Mouse (Mus musculus) midbrain, embryonic 11.5 days (tissue): ENCODE data around the gene Clybl. TPM values are rescaled to one million over a fixed set of nuclear protein-coding genes. Genes with fewer than 3 reads are reported as not detected.

ENCODE experiments used
- ATAC-seq: fragments of 200-750 bp; cut with Nextera tagmentation; 2 replicates; pipeline ENCODE4 v1.8.0; 2017; ENCODE audit warnings: moderate TSS enrichment, moderate library complexity; ENCODE audit not compliant: low FRiP score
- DNase-seq: peaks from one replicate; pipeline ENCODE4 v3.0.0; 2015; ENCODE audit warnings: low spot score; ENCODE audit errors: missing footprints
- H3K27ac ChIP-seq: fragments of 300-500 bp; sonication (generic); 2 replicates; pipeline ENCODE4 v1.5.1; 2014; ENCODE audit warnings: low read depth, low read length
- H3K27me3 ChIP-seq: fragments of 300-500 bp; sonication (generic); 2 replicates; pipeline ENCODE4 v1.6.1; 2014; ENCODE audit warnings: mild to moderate bottlenecking, low read length, moderate library complexity, mixed read lengths; ENCODE audit not compliant: control insufficient read depth, insufficient read depth
- H3K36me3 ChIP-seq: fragments of 300-500 bp; sonication (generic); 2 replicates; pipeline ENCODE4 v1.6.1; 2014; ENCODE audit warnings: mild to moderate bottlenecking, low read length, moderate library complexity, mixed read lengths; ENCODE audit not compliant: control insufficient read depth, insufficient read depth
- H3K4me1 ChIP-seq: fragments of 300-500 bp; sonication (generic); 2 replicates; pipeline ENCODE4 v1.6.1; 2014; ENCODE audit warnings: low read length; ENCODE audit not compliant: control insufficient read depth, insufficient read depth
- H3K4me2 ChIP-seq: fragments of 300-500 bp; sonication (generic); 2 replicates; pipeline ENCODE4 v1.6.1; 2014; ENCODE audit warnings: mild to moderate bottlenecking, moderate library complexity
- H3K4me3 ChIP-seq: fragments of 300-500 bp; sonication (generic); 2 replicates; pipeline ENCODE4 v1.5.1; 2014; ENCODE audit warnings: low read depth, low read length
- H3K9ac ChIP-seq: fragments of 300-500 bp; sonication (generic); 2 replicates; pipeline ENCODE4 v1.6.1; 2014; ENCODE audit warnings: low read length
- H3K9me3 ChIP-seq: fragments of 300-500 bp; sonication (generic); 2 replicates; pipeline ENCODE4 v1.6.1; 2016; ENCODE audit warnings: low read length; ENCODE audit not compliant: control insufficient read depth
- WGBS: fragments of 180-500 bp; shearing (Covaris S2); extraction: QIAGEN DNeasy Blood & Tissue Kit; methylation state at CpG from one replicate; pipeline ENCODE4 v1.1.7; 2014; 5-methylcytosine and 5-hydroxymethylcytosine counted together
- polyA plus RNA-seq: library from polyadenylated mRNA; unstranded; fragments of >200 nt; fragmentation: Nextera tagmentation; extraction: Ambion mirVana; gene quantifications from 2 replicates; pipeline ENCODE4 v1.2.1, GENCODE M21; 2014

Gene Clybl
- polyA plus RNA-seq, 1 experiment from 2014 or later: 31.5 TPM

DNA sequence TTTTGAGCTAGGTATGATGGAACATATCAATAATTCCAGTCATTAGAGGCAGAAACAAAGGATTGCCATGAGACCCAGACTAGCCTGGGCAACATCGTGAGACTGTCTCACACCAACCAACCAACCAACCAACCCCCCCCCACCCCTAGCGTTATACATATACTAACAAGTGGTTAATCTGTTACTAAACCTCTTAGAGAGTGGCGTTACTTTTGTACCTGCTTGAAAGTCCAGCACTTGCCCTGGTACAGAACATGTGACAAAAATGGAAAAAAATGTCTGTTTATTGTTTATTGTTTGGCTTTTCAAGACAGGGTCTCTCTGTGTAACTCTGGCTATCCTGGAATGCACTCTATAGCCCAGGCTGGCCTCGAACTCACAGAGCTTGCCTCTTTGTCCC is 35.7 kb downstream of the Clybl start:
- Histone ChIP-seq H3K27ac (no peak overlapping the region), H3K4me2 (no peak overlapping the region), H3K9ac (no peak overlapping the region), H3K36me3 (no peaks in the 10 kb centered on the region), H3K27me3 (no peaks in the 10 kb centered on the region), H3K9me3 (no peaks in the 10 kb centered on the region), H3K4me1 (no peaks in the 10 kb centered on the region), H3K4me3 (no peak overlapping the region)
- DNase-seq (no peak), ATAC-seq (no peak)
- WGBS: 88% methylated on average over 4 of the region's 4 CpGs

DNA sequence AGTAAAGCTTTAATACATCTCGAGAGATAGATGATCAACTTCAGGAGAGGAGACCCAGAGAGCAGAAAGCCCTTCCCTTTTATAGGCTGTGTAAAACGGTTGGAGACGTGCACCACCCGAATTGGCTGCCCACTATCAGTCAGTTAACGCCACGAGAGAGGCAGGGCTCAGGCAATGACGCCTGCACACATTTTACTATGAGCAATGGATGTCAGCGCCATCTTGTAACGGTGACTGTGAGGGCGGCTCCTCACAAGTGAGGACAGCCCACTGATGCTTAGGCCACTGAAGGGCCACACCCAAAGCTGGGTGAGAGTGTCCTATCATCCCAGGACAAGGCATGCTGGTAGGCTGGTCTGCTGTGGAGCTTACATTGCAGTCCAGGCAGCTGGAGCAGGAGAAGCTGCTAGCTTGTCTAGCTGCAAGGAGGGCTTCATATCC is 41.5 kb downstream of the Clybl start:
- H3K9ac ChIP-seq: no peak overlapping the region
- peak; percentile 18; the same call in 1 of the 2 replicates for ATAC-seq
- peaks cover 30% of the 10 kb centered on the region for H3K27me3 ChIP-seq
- WGBS: 75% methylated on average over 10 of the region's 10 CpGs
- H3K4me3 ChIP-seq: no peak overlapping the region
- no peak overlapping the region for H3K27ac ChIP-seq
- no peak overlapping the region for H3K4me2 ChIP-seq
- peaks cover 25% of the 10 kb centered on the region for H3K4me1 ChIP-seq
- no peaks in the 10 kb centered on the region for H3K36me3 ChIP-seq
- no peaks in the 10 kb centered on the region for H3K9me3 ChIP-seq
- DNase-seq: no peak

DNA sequence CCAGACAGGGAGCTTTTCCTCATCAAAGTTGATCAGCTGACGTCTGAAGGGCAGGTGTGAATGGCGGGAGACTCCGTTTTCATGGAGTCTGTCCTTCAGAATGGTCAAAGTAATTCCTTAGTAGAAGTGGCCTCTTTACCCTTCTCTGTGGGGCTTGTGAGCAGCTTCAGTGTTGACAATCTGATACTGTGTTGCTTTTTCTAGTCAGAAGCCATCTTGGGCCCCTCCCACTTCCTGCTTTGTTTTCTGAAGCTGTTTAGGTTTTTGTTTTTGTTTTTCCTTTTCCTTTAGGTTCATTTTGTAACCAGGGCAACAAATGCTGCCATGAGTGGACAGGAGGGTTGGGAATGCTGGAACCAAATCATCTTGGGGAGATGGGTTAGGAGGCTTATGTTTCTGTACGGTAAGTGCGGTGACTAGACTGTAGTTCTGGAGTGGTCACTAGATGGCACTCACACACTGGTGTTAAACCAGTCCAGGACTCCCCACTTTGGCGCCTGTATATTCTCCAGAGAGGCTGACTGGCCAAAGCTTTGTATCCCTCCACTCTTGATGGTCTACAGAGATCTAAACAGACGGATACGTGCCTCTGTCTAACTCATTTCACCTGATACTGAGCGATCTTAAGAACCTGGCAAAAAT is 42.1 kb downstream of the Clybl start:
- Histone ChIP-seq H3K4me1 (peaks cover 25% of the 10 kb centered on the region), H3K27me3 (peaks cover 30% of the 10 kb centered on the region), H3K4me2 (no peak overlapping the region), H3K27ac (no peak overlapping the region), H3K9ac (no peak overlapping the region), H3K4me3 (no peak overlapping the region), H3K36me3 (no peaks in the 10 kb centered on the region), H3K9me3 (no peaks in the 10 kb centered on the region)
- DNase-seq (peak; percentile 98), ATAC-seq (peak; percentile 83)
- WGBS: 27% methylated on average over 9 of the region's 9 CpGs

DNA sequence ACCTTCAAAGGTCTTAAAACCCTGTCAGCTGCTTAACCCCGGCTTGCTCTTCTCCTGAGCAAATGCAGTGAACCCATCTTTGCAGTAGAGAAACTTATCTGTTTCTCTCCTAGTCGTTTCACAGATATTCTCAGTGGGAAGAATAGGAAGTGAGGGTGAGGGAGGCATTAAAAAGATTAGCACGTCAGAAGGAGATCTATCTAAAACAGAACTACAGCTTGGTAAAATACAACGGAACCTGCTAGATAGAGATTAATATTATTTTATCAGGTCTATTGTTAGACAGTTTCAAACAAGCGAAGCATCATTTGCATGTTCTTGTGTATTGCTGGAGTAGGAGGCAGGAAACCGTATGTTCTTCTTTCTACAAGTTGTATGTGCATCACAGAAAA is 42.6 kb downstream of the Clybl start:
- ATAC-seq: no peak
- H3K27me3 ChIP-seq: peaks cover 32% of the 10 kb centered on the region
- no peak overlapping the region for H3K4me3 ChIP-seq
- H3K4me1 ChIP-seq: peaks cover 29% of the 10 kb centered on the region
- 38% methylated on average over 6 of the region's 6 CpGs for WGBS
- H3K36me3 ChIP-seq: no peaks in the 10 kb centered on the region
- no peak overlapping the region for H3K4me2 ChIP-seq
- H3K27ac ChIP-seq: no peak overlapping the region
- no peaks in the 10 kb centered on the region for H3K9me3 ChIP-seq
- H3K9ac ChIP-seq: no peak overlapping the region
- no peak for DNase-seq

DNA sequence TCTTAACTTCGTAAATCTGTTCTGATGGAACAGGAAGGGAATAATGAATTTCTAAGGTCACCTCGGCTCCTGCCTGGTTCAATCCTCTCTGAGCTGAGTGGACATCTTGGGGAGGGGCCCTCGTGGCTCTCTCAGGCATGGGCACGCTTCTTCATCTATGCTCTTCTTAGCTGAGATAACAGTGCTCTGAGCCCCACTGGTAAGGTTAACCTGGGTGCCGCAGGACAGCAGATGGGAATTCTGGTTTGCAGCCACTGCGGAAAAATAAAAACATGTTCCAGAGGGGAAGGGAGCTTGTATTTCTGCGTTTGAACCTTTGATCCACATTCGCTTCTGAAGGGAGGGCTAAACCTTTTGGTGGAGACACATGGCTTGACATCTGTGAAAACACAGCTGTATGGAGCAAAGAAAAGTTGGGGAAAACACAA is 43.0 kb downstream of the Clybl start:
- ATAC-seq (no peak), DNase-seq (peak; percentile 87)
- Histone ChIP-seq H3K27me3 (peaks cover 34% of the 10 kb centered on the region), H3K9ac (no peak overlapping the region), H3K4me1 (peaks cover 30% of the 10 kb centered on the region), H3K36me3 (no peaks in the 10 kb centered on the region), H3K27ac (no peak overlapping the region), H3K4me3 (no peak overlapping the region), H3K9me3 (no peaks in the 10 kb centered on the region), H3K4me2 (no peak overlapping the region)
- 31% methylated on average over 8 of the region's 8 CpGs for WGBS

DNA sequence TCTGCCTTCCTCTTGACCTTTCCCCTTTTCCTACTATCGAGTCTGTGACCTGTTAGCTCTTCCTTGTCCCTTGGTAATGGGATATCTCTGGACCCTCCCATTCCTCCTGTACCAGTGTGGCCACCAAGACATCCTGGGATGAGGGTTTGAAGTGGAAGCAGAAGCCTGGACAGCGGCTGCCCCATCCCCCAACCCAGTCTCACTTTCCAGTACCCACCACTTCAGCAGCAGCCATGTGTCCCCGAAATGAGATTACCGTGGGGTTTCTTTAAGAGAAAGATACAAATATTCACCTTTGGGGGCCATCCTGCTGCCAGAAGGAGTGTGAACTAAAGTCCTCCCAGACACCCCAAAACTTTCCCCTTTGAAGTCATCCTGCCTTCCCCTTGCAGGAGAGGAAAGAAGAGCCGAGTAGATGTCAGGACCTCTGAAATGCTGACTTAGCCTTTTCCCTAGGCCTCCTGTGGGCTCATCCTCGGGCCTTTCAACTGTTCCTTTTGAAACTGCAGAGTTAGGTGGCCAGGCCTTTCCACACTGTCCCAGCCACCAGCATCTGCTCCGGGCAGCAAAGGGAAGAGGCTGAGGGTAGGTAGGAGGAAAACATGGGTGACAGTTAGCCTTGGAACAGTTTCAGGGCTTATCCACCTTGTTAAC is 44.1 kb downstream of the Clybl start:
- H3K4me1 ChIP-seq: peaks cover 36% of the 10 kb centered on the region

GRCm38 (mm10) chr14:122226133-122226515 is 44.6 kb downstream of the Clybl start:
- Histone ChIP-seq H3K4me3 (no peak overlapping the region), H3K27ac (no peak overlapping the region; the same call in 1 of the 2 replicates), H3K9ac (no peak overlapping the region), H3K27me3 (peaks cover 49% of the 10 kb centered on the region), H3K36me3 (no peaks in the 10 kb centered on the region), H3K4me1 (peaks cover 42% of the 10 kb centered on the region), H3K4me2 (no peak overlapping the region), H3K9me3 (no peaks in the 10 kb centered on the region)
- peak; percentile 84 for DNase-seq
- WGBS: 16% methylated on average over 2 of the region's 2 CpGs
- no peak for ATAC-seq

More for the DNA sequence above, 44.1 kb downstream of the Clybl start:
- Histone ChIP-seq H3K9me3 (no peaks in the 10 kb centered on the region), H3K4me3 (no peak overlapping the region), H3K27ac (no peak overlapping the region), H3K27me3 (peaks cover 43% of the 10 kb centered on the region), H3K36me3 (no peaks in the 10 kb centered on the region), H3K9ac (no peak overlapping the region), H3K4me2 (peak overlapping the region; percentile 6; the same call in 1 of the 2 replicates)
- WGBS: 6% methylated on average over 7 of the region's 7 CpGs
- DNase-seq (peak; percentile 91), ATAC-seq (no peak)

- Histone ChIP-seq H3K4me2 (peak overlapping the region; percentile 29), H3K4me1 (peaks cover 42% of the 10 kb centered on the region), H3K4me3 (no peak overlapping the region), H3K9ac (no peak overlapping the region), H3K27me3 (peaks cover 51% of the 10 kb centered on the region), H3K36me3 (no peaks in the 10 kb centered on the region), H3K27ac (no peak overlapping the region; the same call in 1 of the 2 replicates), H3K9me3 (no peaks in the 10 kb centered on the region)
- peak; percentile 92 for DNase-seq
- no peak for ATAC-seq
- 27% methylated on average over 22 of the region's 22 CpGs for WGBS
Observed at GRCm38 (mm10) chr14:122226666-122227453, 45.4 kb downstream of the Clybl start.
